Mouse (Mus musculus) hindbrain, embryonic 14.5 days (tissue): ENCODE data around the gene Csnk2b. TPM values are rescaled to one million over a fixed set of nuclear protein-coding genes. Genes with fewer than 3 reads are reported as not detected.

Experiments
- ATAC-seq: fragments of 200-750 bp; cut with Nextera tagmentation; 2 replicates; pipeline ENCODE4 v1.8.0; 2017; ENCODE audit warnings: moderate number of reproducible peaks, mild to moderate bottlenecking, moderate TSS enrichment, moderate library complexity; ENCODE audit not compliant: low FRiP score
- DNase-seq: peaks from one replicate; pipeline ENCODE4 v3.0.0-alpha.2; 2015; ENCODE audit warnings: low spot score
- H3K27ac ChIP-seq: fragments of 300-500 bp; sonication (generic); 2 replicates; pipeline ENCODE4 v1.5.1; 2014; ENCODE audit warnings: mild to moderate bottlenecking, moderate library complexity
- H3K27me3 ChIP-seq: fragments of 300-500 bp; sonication (generic); 2 replicates; pipeline ENCODE4 v1.6.1; 2014; ENCODE audit warnings: mild to moderate bottlenecking, low read length, mixed read lengths; ENCODE audit not compliant: control insufficient read depth, insufficient read depth
- H3K36me3 ChIP-seq: fragments of 300-500 bp; sonication (generic); replicated peaks from 2 replicates; pipeline ENCODE4 v1.6.1; 2014; ENCODE audit not compliant: control insufficient read depth, insufficient read depth
- H3K4me1 ChIP-seq: fragments of 300-500 bp; sonication (generic); replicated peaks from 2 replicates; pipeline ENCODE4 v1.6.1; 2014; ENCODE audit warnings: antibody characterized with exemption, low read length, mixed read lengths; ENCODE audit not compliant: control insufficient read depth, insufficient read depth
- H3K4me2 ChIP-seq: fragments of 300-500 bp; sonication (generic); replicated peaks from 2 replicates; pipeline ENCODE4 v1.6.1; 2014; ENCODE audit warnings: mild to moderate bottlenecking, moderate library complexity
- H3K4me3 ChIP-seq: fragments of 300-500 bp; sonication (generic); replicated peaks from 2 replicates; pipeline ENCODE4 v1.5.1; 2014; ENCODE audit warnings: mild to moderate bottlenecking, low read length
- H3K9ac ChIP-seq: fragments of 300-500 bp; sonication (generic); 2 replicates; pipeline ENCODE4 v1.6.1; 2014
- H3K9me3 ChIP-seq: fragments of 300-500 bp; sonication (generic); 2 replicates; pipeline ENCODE4 v1.6.1; 2016; ENCODE audit warnings: low read length; ENCODE audit not compliant: control insufficient read depth
- WGBS: fragments of 180-500 bp; shearing (Covaris S2); extraction: QIAGEN DNeasy Blood & Tissue Kit; methylation state at CpG from one replicate; pipeline ENCODE4 v1.1.7; 2014; 5-methylcytosine and 5-hydroxymethylcytosine counted together
- polyA plus RNA-seq: library from polyadenylated mRNA; unstranded; fragments of >200 nt; fragmentation: Nextera tagmentation; extraction: Ambion mirVana; gene quantifications from 2 replicates; pipeline ENCODE4 v1.2.1, GENCODE M21; 2014

Gene Csnk2b
- polyA plus RNA-seq, 1 experiment from 2014 or later, result 321 TPM

- Histone ChIP-seq H3K4me3 (peak within 1 kb of the TSS; percentile 6; the same call in 1 of the 2 replicates), H3K27me3 (no peaks in the 10 kb centered on the region), H3K36me3 (no peaks in the 10 kb centered on the region), H3K9ac (no peak within 1 kb of the TSS; the same call in 1 of the 2 replicates), H3K4me1 (0 out of 2 replicates have a peak, but pooled peaks cover 5% of the 10 kb centered on the region), H3K27ac (no peak within 1 kb of the TSS), H3K9me3 (no peaks in the 10 kb centered on the region), H3K4me2 (peak within 1 kb of the TSS; percentile 38)
- DNase-seq, result no peak
- no peak for ATAC-seq
- WGBS, result 42% methylated on average over 10 of the region's 10 CpGs
Observed at GRCm38 (mm10) chr17:35076507-35077176, 45.2 kb downstream of the Csnk2b start, which contains the start of gene Ly6g6e. Gene Ly6g6e, plus strand, starts transcription at chr17:35076902.

- H3K9ac ChIP-seq, result no peak overlapping the region
- ATAC-seq, result no peak
- WGBS, result 57% methylated on average over 17 of the region's 17 CpGs
Observed at GRCm38 (mm10) chr17:35074097-35074496, 47.8 kb downstream of the Csnk2b start.

GRCm38 (mm10) chr17:35071454-35071853 lies 50.4 kb downstream of the Csnk2b start:
- DNase-seq (no peak), ATAC-seq (no peak)
- Histone ChIP-seq H3K9ac (no peak overlapping the region), H3K4me2 (no peak overlapping the region), H3K4me3 (no peak overlapping the region), H3K9me3 (no peaks in the 10 kb centered on the region), H3K27ac (no peak overlapping the region), H3K36me3 (no peaks in the 10 kb centered on the region), H3K27me3 (peaks cover 8% of the 10 kb centered on the region), H3K4me1 (no peaks in the 10 kb centered on the region)
- WGBS, result 85% methylated on average over 9 of the region's 9 CpGs

More at GRCm38 (mm10) chr17:35074097-35074496, 47.8 kb downstream of the Csnk2b start:
- no peaks in the 10 kb centered on the region for H3K9me3 ChIP-seq
- no peaks in the 10 kb centered on the region for H3K36me3 ChIP-seq
- no peak overlapping the region for H3K27ac ChIP-seq
- no peaks in the 10 kb centered on the region for H3K27me3 ChIP-seq
- H3K4me1 ChIP-seq, result 0 out of 2 replicates have a peak, but pooled peaks cover 5% of the 10 kb centered on the region
- no peak overlapping the region for H3K4me2 ChIP-seq
- DNase-seq, result no peak
- no peak overlapping the region for H3K4me3 ChIP-seq

GRCm38 (mm10) chr17:35070556-35071229 lies 51.2 kb downstream of the Csnk2b start:
- DNase-seq (no peak), ATAC-seq (no peak)
- Histone ChIP-seq H3K27ac (no peak overlapping the region), H3K4me2 (no peak overlapping the region), H3K4me1 (no peaks in the 10 kb centered on the region), H3K9ac (no peak overlapping the region), H3K4me3 (no peak overlapping the region), H3K36me3 (no peaks in the 10 kb centered on the region), H3K27me3 (peaks cover 15% of the 10 kb centered on the region), H3K9me3 (no peaks in the 10 kb centered on the region)
- WGBS, result 70% methylated on average over 6 of the region's 6 CpGs

GRCm38 (mm10) chr17:35068213-35068914 lies 53.5 kb downstream of the Csnk2b start:
- Histone ChIP-seq H3K9me3 (no peaks in the 10 kb centered on the region), H3K4me3 (no peak overlapping the region), H3K4me1 (peaks cover 5% of the 10 kb centered on the region), H3K9ac (no peak overlapping the region), H3K27me3 (peaks cover 35% of the 10 kb centered on the region), H3K27ac (no peak overlapping the region), H3K36me3 (peaks cover 3% of the 10 kb centered on the region; the same call in 1 of the 2 replicates), H3K4me2 (no peak overlapping the region)
- DNase-seq, result no peak
- ATAC-seq, result no peak
- WGBS, result 87% methylated on average over 17 of the region's 17 CpGs

Other genes with a start within 250 kb of the Csnk2b start
- 3.0 and 3.3 TPM in 2 replicates for gene Zbtb12, start 242.6 kb downstream of the Csnk2b start, polyA plus RNA-seq
- gene Gm20547, start 240.0 kb downstream of the Csnk2b start, polyA plus RNA-seq, result not detected in 2 replicates
- 1.2 and 1.8 TPM in 2 replicates for gene C2, start 223.8 kb downstream of the Csnk2b start, polyA plus RNA-seq
- gene Ehmt2, start 223.6 kb downstream of the Csnk2b start, polyA plus RNA-seq, result 72.6 and 82.1 TPM in 2 replicates
- 0.11 and 0.12 TPM in 2 replicates for gene Slc44a4, start 207.6 kb downstream of the Csnk2b start, polyA plus RNA-seq
- 26.9 and 27.2 TPM in 2 replicates for gene Neu1, start 190.8 kb downstream of the Csnk2b start, polyA plus RNA-seq
- 0.34 and 0.56 TPM in 2 replicates for gene Hspa1b, start 162.8 kb downstream of the Csnk2b start, polyA plus RNA-seq
- not detected in 2 replicates for gene Gm20481, start 152.1 kb downstream of the Csnk2b start, polyA plus RNA-seq
- gene Hspa1a, start 149.9 kb downstream of the Csnk2b start, polyA plus RNA-seq, result 7.5 and 11.6 TPM in 2 replicates
- 1.9 TPM in 2 replicates for gene Hspa1l, start 149.3 kb downstream of the Csnk2b start, polyA plus RNA-seq
- 92.9 and 97.8 TPM in 2 replicates for gene Lsm2, start 140.2 kb downstream of the Csnk2b start, polyA plus RNA-seq
- 51.0 and 51.6 TPM in 2 replicates for gene Vars, start 121.1 kb downstream of the Csnk2b start, polyA plus RNA-seq
- 0.13 and 0.16 TPM in 2 replicates for gene Vwa7, start 105.5 kb downstream of the Csnk2b start, polyA plus RNA-seq
- 1.4 and 1.7 TPM in 2 replicates for gene Sapcd1, start 94.0 kb downstream of the Csnk2b start, polyA plus RNA-seq
- gene Msh5, start 75.3 kb downstream of the Csnk2b start, polyA plus RNA-seq, result 1.5 and 2.4 TPM in 2 replicates
- 23.8 and 24.7 TPM in 2 replicates for gene Clic1, start 72.1 kb downstream of the Csnk2b start, polyA plus RNA-seq
- gene Ddah2, start 63.0 kb downstream of the Csnk2b start, polyA plus RNA-seq, result 295 and 328 TPM in 2 replicates
- gene Ly6g6c, start 56.7 kb downstream of the Csnk2b start, polyA plus RNA-seq, result not detected in 2 replicates
- gene Mpig6b, start 55.9 kb downstream of the Csnk2b start, polyA plus RNA-seq, result 0.21 and 0.42 TPM in 2 replicates
- gene Ly6g6e, start 45.2 kb downstream of the Csnk2b start, polyA plus RNA-seq, result not detected in 2 replicates
- gene Ly6g6d, start 44.0 kb downstream of the Csnk2b start, polyA plus RNA-seq, result 0.82 and 0.94 TPM in 2 replicates
- gene Ly6g6f, start 36.4 kb downstream of the Csnk2b start, polyA plus RNA-seq, result 0.23 TPM in 1 of 2 replicates, not detected in the other
- gene Abhd16a, start 32.8 kb downstream of the Csnk2b start, polyA plus RNA-seq, result 86.8 and 89.1 TPM in 2 replicates
- not detected in 2 replicates for gene Ly6g5c, start 13.8 kb downstream of the Csnk2b start, polyA plus RNA-seq
- gene Ly6g5b, start 6.6 kb downstream of the Csnk2b start, polyA plus RNA-seq, result 0.44 and 1.0 TPM in 2 replicates
- gene Gpank1, start 598 bp downstream of the Csnk2b start, polyA plus RNA-seq, result 21.9 and 22.0 TPM in 2 replicates
- gene D17H6S53E, start 4.3 kb upstream of the Csnk2b start, polyA plus RNA-seq, result 6.0 and 6.2 TPM in 2 replicates
- 0.39 TPM in 1 of 2 replicates, not detected in the other for gene Apom, start 10.0 kb upstream of the Csnk2b start, polyA plus RNA-seq
- 90.2 and 98.2 TPM in 2 replicates for gene Bag6, start 13.1 kb upstream of the Csnk2b start, polyA plus RNA-seq
- 152 and 168 TPM in 2 replicates for gene Prrc2a, start 42.8 kb upstream of the Csnk2b start, polyA plus RNA-seq
- 7.8 and 8.7 TPM in 2 replicates for gene Aif1, start 54.0 kb upstream of the Csnk2b start, polyA plus RNA-seq
- gene Lst1, start 66.4 kb upstream of the Csnk2b start, polyA plus RNA-seq, result 8.2 and 13.3 TPM in 2 replicates
- gene Ltb, start 72.4 kb upstream of the Csnk2b start, polyA plus RNA-seq, result 0.29 and 0.39 TPM in 2 replicates
- not detected in 2 replicates for gene Tnf, start 80.0 kb upstream of the Csnk2b start, polyA plus RNA-seq
- gene Lta, start 83.3 kb upstream of the Csnk2b start, polyA plus RNA-seq, result 0.23 and 0.55 TPM in 2 replicates
- not detected in 2 replicates for gene Gm16181, start 98.8 kb upstream of the Csnk2b start, polyA plus RNA-seq
- 122 and 138 TPM in 2 replicates for gene Atp6v1g2, start 111.6 kb upstream of the Csnk2b start, polyA plus RNA-seq
- gene Nfkbil1, start 113.7 kb upstream of the Csnk2b start, polyA plus RNA-seq, result 3.5 and 3.8 TPM in 2 replicates
- gene Ddx39b, start 119.7 kb upstream of the Csnk2b start, polyA plus RNA-seq, result 341 and 346 TPM in 2 replicates
- 95.5 and 98.1 TPM in 2 replicates for gene H2-D1, start 140.7 kb upstream of the Csnk2b start, polyA plus RNA-seq
- 0.25 and 0.27 TPM in 2 replicates for gene H2-Q1, start 198.4 kb upstream of the Csnk2b start, polyA plus RNA-seq
- 3.0 and 3.1 TPM in 2 replicates for gene H2-Q2, start 220.2 kb upstream of the Csnk2b start, polyA plus RNA-seq